Mouse (Mus musculus) adrenal gland, adult (tissue): ENCODE data around the gene Zgrf1.

Experiments used
- DNase-seq, 2 experiments: peaks; one replicate each; pipeline ENCODE4 v3.0.0; 2022 to 2023; ENCODE audit warnings: low spot score in 1 of 2; ENCODE audit not compliant: inconsistent age in 2 of 2

The Zgrf1 gene

DNA sequence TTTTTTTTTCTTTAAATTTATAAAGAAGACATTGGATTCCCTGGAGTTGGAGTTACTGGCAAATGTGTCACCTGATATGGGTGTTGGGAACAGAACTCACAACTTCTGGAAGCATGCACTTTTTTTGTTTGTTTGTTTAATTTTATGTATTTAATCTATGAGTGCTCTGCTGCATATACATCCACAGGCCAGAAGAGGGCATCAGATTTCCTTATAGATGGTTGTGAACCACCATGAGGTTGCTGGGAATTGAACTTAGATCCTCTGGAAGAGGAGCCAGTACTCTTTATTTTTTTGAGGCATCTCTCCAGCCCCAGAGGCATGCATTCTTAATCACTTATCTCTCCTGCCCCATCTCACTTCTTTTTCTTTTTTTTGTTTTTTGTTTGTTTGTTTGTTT is 4.9 kb downstream of the Zgrf1 start:
- DNase-seq, result no peak

DNA sequence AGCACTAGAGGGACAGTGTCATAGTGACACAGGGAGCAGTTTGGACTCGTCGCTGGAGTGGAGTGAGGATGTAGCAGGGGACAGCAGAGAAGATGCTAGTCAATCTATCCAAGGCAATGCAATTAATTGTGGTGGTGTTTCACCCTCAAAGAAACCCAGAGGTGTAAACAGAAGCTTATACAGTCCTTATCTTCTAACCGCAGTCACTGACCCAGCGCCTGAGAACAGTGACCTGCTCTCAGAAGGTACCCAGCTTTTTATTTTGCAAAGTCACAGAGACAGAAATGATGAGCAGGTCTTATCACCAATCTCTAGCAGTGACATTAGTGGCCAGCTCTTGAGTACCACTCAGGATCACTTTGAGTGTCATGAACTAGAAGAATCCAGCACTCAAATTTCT is 9.7 kb downstream of the Zgrf1 start:
- no peak for DNase-seq

DNA sequence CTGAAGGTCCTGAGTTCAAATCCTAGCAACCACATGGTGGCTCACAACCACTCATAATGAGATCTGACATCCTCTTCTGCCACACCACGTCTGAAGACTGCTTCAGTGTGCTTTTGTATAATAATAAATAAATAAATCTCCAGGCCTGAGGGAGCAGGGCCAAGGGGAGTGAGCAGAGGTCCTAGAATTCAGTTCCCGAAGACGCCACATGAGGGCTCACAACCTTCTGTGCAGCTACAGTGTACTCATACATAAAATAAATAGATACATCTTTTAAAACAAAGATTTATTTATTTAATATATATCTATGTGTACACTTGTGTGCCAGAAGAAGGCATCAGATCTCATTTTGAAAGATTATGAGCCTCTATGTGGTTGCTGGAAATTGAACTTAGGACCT is 11.8 kb downstream of the Zgrf1 start:
- DNase-seq, result no peak

DNA sequence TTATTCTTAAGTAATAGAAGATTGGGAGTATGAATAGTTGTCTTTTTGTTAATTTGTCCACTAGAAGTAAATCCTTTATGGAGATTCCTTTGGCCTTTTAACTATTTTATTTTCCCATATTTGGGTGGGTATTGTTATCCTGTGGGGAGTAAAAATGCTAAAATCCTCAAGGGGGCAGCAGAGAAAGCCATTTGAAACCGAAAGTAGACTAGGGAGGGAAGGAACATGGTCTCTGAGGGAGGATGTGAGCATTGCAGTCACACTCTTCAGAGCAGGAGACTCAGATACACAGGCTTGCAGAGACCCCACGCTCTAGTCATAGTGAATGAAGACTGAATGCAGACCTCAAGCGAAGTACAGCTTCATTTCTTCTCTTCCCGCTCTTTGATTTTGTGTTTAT is 19.3 kb downstream of the Zgrf1 start:
- peak; percentile 37 to 84 for DNase-seq

DNA sequence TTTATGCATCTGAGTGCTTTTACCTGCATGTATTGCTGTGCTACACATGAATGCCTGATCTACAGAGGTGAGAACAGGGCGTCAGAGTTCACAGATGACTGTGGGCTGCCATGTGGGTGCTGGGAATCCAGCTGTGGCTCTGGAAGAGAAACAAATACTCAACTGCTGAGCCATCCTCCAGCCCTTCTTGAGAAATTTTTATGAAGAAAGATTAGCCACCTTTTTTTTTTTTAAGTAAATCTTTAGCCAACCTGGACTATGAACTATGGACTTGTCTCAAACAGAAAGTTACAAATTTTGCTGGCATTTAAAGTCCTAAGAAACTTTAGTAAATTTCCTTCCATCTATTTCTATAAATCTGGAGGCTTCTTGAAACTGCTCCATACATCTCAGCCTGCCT is 43.8 kb downstream of the Zgrf1 start:
- DNase-seq, result no peak

DNA sequence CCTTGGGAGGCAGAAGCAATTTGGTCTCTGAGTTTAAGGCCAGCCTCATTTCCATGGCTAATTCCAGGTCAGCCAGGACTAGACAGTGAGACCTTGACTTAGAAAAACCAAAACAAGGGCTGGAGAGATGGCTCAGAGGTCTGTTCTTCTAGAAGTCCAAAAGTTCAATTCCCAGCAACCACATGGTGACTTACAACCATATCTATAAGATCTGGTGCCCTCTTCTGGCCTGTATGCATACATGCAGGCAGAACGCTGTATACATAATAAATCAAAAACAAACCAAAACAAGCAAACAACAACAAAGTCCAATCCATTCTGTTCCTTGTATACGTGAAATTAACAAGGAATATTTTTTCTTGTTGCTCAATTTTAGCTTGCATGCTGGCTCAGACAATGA is 54.8 kb downstream of the Zgrf1 start:
- no peak for DNase-seq

DNA sequence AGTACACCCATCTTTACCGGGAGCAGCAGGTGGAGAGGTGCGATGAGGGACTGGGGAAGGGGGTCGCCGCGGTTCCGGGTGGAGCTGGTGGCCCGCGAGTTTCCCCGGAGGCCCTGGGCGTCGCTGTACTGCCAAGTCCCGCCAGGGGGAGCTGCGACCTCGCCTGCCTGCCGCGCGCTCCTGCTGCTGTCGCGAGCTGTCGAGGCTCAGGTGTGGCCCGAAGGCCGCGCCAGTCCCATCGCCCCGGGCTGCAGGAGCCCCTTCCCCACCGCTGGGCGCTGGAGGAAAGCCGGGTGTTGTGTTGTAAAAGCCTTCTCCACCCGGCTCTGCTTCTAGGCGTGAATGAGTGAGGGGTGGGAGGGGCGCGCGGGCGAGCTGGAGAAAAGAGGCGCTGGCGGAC is 72.0 kb downstream of the Zgrf1 start:
- DNase-seq, result peak; percentile 61 to 88

DNA sequence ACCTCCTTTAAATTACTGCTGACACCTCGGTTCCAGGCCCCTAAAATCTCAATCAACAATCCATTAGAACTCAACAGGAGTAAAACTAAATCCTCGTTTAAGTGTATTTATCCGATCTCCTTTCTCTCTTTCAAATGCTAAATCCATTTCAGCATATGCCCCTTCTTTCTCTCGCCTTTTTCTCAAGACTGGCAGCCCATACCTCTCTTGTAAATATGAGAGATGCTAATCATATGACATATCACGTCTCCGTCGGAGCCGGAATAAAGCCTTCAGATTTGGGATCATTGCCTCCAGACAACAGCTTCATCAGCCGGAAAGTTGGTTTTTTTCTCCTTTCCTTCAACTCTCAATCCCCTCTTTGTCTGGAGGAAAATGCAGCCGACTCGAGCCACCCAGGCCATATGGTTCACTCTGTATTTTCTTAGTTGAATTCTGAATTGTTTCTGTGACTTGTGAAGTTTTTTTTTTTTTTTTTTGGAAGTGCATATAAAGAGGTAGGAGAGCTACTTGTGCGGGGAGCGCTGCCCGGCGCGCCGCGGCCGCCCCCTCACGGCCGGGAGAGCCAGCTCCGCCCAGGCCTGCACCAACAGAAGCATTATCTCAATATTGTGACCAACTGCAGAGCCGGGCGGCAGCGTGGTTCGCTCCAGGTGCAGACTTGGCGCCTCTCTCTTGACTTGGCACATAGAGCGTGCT is 72.6 kb downstream of the Zgrf1 start:
- peak; percentile 15 to 60 for DNase-seq

DNA sequence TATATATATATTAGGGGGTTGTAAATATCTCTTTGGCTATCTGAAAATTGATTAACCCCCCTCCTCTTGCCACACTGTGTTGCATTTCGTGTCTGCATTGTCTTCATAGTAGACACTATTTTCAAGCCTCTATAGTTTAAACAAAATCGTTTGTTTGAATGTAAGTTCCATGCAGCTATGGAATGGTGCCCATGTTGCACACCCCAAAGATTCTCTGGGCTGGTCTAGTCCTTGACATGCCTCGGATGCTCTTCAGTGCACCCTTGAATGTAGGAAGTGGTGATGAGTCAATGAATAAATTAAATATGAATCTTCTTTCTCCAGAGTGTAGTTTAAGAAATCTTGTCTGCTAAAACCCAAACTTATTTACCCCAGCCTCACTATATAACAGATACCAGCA is 73.2 kb downstream of the Zgrf1 start:
- peak in 1 of 2 experiments; percentile 33 for DNase-seq

DNA sequence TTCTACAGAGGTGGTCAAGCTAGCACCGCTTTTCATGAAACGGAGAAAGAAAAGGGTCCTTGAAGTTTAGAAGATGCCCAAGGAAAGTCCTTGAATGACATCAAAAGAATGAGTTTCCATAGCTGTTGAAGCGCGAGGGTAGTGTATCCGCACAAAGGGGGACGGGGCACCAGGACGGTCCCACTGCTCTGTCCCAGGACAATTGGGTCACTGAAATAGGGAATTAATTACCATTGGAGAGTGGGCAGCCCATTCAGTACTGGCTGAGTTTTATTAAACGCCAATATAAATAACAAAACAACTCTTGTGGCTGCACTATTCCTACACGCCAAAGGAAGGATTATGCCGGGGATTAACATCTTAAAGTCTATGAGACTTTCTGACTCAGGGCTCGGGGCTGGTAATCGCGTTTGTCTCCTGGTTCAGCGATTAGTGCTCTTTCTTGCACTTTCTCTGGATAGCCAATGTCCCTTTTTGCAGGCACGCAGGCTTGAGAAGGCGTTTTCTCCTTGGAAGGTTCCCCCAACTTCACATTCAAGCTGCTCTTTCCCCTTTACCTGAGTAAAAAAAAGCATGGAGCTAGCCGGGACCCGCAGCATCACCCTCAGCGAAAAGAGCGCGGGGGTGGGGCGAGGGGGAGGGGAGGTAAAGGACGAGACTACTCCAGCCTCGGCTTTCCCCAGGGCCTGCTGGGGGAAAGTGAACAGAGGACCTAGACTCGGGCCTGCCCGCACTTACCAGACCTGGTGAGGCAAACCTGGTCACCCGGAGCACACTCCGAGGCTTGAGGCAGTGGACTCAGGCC is 74.1 kb downstream of the Zgrf1 start:
- DNase-seq, result peak; percentile 6 to 40

DNA sequence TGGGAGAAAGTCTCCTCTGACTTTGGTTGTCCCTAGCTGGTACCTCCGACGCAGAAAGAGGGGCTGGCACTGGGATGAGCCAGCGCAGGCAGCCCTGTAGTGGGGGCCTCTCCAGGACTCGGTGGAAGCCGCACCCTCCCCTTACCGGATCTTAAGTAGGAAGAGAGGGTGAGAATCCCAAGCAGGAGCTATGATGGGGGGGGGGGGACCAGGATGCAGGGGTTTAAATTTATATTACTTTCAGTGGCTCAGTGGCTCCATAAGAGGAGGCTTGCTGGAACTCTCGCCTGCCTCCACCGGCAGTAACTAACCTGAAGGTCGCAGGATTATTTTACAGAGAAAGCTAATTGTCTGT is 74.6 kb downstream of the Zgrf1 start:
- no peak for DNase-seq

DNA sequence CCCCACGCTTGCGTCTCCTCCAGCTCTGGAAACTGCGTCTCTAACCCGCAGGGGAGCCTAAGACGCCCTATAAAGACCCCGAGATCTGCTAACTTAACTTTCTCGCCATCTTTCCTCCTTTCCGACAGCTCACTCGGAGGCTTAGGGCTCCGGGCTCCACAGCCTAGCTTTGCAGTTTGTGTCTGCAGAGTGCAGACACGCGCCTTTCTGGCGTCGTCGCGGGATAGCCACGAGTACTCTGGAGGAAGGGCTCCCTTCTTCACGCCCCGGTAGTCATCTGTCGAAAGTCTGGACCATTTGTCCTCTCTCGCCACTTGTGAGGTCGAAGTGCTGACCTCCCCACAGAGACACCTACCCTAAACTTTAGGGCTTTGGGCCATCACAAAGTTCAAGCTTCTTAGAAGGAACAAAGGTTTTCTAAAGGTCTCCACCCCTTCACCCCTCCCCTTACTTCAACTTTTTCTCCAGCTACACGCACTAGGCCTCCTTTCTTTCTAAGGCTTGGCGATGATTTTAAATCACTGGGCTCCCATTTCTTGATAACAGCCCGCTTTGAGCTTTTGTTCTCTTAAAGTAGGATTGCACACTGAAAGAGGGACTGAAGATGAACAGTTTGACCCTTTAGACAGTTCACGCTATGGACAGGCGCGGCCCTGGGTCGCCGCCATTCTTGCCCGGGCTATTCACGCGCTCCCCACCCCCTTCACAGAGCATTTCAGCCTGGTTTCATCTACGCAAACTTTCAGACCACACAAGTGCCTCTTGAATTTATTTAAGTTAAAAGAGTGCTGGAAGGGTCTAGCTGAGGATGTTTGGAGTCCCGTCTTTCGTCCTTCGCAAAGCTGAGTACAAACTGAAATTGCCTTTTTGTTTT is 75.3 kb downstream of the Zgrf1 start:
- peak; percentile 6 to 42 for DNase-seq

DNA sequence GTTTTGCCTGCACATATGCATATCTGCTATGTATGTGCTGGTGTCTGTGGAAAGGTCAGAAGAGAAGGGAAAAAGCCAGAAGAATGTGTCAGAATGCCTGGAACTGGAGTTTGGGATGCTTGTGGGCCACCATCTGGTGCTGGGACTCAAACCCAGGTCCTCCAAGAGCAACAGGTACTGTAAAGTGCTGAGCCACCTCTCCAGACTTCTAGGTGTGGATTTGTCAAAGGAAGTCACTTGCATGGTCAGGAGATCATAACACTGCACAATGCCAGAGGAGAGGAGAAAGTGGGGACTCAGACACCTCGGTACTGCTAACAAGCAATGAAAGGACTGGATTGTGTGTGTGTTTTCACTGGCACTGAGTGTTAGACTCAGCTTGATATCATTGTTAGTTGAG is 76.9 kb downstream of the Zgrf1 start:
- no peak for DNase-seq

DNA sequence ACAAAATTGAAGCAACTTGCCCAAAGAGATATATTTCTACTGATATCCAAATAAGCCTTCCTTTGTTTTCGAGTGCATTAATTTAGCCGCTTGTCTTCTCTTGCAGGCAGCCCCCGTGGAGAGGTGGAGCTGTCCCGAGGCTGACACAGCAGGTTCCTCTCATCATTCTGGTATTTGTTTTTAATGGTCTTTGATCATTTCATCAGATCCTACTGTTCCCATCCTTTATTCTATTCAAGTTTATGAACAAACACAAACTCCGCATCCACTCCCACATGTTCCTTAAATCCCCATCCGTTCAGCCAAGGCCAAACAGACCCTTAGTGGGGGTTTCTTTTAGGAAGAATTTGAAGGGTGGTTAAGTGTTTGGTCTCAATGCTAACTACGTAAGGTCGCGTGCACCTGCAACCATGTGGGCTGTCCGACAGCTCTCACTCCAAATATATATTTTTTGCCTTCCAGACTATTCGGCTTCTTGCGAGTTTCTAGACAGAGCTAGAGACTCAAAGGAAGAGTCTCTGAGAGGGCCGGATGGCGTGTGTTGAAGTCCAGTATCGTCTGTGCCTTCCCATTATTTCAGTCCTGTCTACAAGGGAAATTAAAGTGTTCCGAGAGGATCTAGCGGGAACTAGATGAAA is 77.6 kb downstream of the Zgrf1 start:
- DNase-seq, result peak in 1 of 2 experiments; percentile 27

DNA sequence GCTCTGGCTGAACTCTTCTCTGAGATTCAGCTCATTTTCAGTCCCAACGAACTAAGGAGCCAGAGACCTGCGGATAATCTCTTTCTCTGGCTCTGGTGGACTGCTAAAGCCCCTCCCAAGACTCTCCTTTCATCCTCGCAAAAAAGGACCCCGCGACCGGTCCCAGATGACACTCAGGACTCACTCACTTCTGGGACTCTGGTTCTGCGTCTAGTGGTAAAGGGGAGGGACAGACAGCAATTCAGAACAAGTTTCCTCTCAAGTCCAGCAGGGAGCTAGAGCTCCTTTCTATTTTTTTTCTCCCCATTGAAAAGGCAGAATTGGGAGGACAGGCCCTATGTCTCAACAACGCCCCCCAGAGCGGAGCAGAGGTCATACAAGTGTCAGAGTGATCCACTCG is 78.3 kb downstream of the Zgrf1 start:
- peak in 1 of 2 experiments; percentile 46 for DNase-seq

DNA sequence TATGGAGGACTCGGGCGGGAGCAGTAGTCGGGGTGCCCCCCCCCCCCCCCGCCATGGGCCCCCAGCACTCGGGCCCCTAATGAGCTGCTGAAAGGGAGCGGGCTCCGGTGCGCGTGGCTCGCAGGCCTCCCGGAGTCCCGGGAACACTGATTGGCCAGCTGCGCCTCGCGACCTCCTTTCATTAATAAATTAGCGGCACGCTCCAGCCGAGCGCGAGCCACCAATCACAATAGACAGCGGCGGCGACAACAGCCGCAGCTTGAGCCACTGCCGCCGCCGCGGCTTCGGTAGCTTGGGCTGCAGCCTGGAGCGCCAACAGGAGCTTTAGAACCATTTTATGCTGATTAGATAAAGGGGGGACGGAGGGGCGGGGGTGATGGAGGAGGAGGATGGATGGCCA is 79.2 kb downstream of the Zgrf1 start:
- DNase-seq, result peak; percentile 13 to 60

DNA sequence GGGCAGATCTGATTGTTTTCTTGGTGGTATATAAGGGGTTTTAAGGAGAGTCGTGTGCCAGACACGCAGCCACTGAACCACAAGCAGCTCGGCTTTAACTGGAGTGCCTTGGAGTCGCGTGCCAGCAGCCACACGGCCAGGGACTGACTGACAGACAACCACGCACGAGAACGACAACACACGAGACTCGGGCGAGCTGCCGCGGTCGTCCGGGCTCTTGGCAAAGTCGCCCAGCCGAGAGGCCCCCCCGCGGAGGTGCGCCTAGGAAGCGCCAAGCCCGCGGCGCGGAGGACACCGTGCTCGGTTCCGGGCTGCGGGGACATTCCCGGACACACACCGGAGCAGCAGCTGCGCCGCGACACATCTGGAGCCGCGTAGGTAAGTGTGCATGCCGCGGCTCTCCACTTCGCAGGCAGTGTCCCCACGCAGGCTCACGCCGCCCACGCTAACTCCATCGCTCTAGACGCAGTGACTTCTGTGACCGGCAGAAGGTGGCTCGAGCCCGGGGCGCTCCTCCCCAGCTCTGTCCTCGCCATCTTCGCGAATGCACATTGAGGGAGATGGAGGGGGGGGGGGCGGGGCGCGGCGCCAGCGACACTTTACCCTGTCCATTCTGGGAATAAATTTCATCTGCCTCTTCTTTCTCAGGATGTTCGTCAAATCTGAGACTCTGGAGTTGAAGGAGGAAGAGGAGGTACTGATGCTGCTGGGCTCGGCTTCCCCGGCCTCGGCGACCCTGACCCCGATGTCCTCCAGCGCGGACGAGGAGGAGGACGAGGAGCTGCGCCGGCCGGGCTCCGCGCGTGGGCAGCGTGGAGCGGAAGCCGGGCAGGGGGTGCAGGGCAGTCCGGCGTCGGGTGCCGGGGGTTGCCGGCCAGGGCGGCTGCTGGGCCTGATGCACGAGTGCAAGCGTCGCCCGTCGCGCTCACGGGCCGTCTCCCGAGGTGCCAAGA is 80.1 kb downstream of the Zgrf1 start, which contains the start of gene Neurog2:
Gene Neurog2, plus strand, starts transcription at position 56 of the 953 bp plus-strand sequence.
- DNase-seq, result peak; percentile 22 to 67

DNA sequence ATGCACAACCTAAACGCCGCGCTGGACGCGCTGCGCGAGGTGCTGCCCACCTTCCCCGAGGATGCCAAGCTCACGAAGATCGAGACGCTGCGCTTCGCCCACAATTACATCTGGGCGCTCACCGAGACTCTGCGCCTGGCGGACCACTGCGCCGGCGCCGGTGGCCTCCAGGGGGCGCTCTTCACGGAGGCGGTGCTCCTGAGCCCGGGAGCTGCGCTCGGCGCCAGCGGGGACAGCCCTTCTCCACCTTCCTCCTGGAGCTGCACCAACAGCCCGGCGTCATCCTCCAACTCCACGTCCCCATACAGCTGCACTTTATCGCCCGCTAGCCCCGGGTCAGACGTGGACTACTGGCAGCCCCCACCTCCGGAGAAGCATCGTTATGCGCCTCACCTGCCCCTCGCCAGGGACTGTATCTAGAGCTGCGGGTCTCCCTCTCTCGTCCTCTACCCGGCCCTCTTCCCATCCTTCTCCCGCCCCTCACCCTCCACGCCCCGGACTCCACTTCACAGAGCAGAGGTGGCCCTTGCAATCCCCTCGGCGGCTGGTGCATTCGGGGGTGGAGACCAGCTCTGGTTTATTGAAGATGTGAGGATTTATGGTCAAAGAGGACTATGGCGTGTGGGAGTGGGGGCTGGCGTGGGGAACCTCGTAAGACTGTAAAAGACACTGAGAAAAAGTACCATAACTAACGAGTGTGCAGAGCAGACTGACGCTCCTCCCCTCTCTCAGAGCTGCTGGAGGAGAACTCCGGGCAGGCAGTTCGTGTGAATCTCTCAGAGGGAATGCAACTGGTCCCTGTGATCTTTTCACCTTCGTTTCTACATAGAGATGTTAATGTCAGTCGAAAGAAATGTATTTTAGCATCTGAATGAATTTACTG is 81.1 kb downstream of the Zgrf1 start:
- DNase-seq, result peak; percentile 71 to 89

DNA sequence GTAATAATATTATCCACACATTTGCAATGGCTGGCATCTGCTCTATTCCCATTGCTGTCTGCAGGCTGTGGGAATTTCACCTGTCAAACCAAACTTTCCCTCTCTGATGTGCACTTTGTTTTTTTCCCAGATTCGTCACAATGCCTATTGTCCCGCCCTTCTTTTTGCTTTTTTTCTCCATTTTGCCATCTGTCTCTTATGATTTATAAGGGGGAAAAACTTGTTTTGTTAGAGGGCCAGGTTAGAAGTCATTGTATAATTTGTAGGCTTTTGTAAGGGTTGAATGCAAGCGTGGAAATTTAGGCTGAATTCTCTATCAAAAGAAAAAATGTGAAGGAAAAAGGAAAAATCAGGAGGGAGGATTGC is 81.7 kb downstream of the Zgrf1 start:
- no peak for DNase-seq
